Mouse (Mus musculus): Measurements from ENCODE around the gene Sbf1. TPM values are rescaled to one million over a fixed set of nuclear protein-coding genes. Genes with fewer than 3 reads are reported as not detected.

The Sbf1 gene
- polyA plus RNA-seq, 1 experiment from 2014 or later: 30.0 TPM

- Histone ChIP-seq H3K27ac (no peak overlapping the region), H3K27me3 (ENCODE audit: insufficient read depth, low read length) (no peaks in the 10 kb centered on the region), H3K4me2 (ENCODE audit: low read length) (no peak overlapping the region), H3K4me1 (replicated peaks; ENCODE audit: insufficient read depth, low read length) (peaks cover 4% of the 10 kb centered on the region; the same call in 1 of the 2 replicates), H3K4me3 (replicated peaks; ENCODE audit: low read depth, low read length) (no peak overlapping the region), H3K9ac (ENCODE audit: low read depth, low read length) (peak overlapping the region; percentile 42; the same call in 1 of the 2 replicates), H3K36me3 (ENCODE audit: insufficient read depth, low read length) (no peaks in the 10 kb centered on the region), H3K9me3 (replicated peaks; ENCODE audit: low read length) (no peaks in the 10 kb centered on the region)
- DNase-seq (ENCODE audit: low spot score): no peak
- TF ChIP-seq CTCF (IDR thresholded peaks at IDR 0.05; ENCODE audit: low read depth): no peak
- 88% methylated on average over 4 of the region's 4 CpGs for WGBS
- ATAC-seq (replicated peaks; ENCODE audit: low FRiP score, low read depth): no peak
These were observed 8.5 kb upstream of the Sbf1 start for GRCm38 (mm10) chr15:89323656-89324055.

DNA sequence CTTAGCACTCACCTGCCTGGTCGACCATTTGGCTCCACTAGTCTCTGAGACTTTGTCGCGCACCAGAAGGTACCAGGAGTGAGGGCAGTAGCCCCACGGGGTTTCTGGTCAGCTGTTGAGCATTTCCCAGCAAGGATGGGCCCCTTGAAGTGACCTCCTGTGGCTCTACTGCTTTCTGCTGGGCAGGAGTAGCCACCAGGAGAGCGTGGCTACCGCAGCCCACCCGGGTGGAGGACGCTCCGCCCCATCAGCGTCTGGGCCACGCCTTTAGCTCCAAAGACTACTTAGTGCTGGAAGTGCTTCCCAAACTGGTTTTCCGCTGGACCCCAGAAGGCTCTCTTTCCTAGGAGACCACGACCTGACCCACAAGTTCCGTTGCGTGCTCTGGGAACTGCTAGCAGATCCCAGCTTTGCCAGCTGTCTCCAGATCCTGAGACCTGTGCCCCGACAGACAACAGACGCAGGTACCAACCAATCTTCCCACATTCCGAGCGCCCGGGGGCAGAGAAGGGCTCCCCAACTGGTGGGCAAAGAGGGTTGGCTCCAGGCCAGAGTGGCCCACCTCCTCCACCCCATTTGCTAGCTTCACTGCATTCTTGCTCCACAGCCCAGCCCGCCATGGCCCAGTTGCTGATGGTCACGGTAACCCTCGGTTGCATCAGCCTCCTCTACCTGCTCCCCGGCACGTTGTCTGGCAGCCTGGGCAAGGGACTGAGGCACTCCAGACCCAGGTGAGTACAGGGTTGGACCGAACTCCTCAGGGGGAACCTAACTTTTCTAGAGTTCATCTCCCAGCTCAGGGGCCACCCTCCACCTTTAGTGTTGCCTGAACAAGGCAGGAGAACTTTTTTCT lies 7.8 kb upstream of the Sbf1 start, which contains the start of gene Adm2:
TSS of gene Adm2 (plus strand) at position 51 of the 853 bp plus-strand sequence.
- H3K4me2 ChIP-seq (ENCODE audit: low read length): peak within 1 kb of the TSS; percentile 54
- peak within 1 kb of the TSS; percentile 23 for H3K4me3 ChIP-seq (replicated peaks; ENCODE audit: low read depth, low read length)
- ATAC-seq (replicated peaks; ENCODE audit: low FRiP score, low read depth) (0 out of 2 replicates have a peak, but pooled peaks have one; percentile 22), DNase-seq (ENCODE audit: low spot score) (peak; percentile 17)
- no peaks in the 10 kb centered on the region for H3K9me3 ChIP-seq (replicated peaks; ENCODE audit: low read length)
- WGBS: 6% methylated on average over 26 of the region's 26 CpGs
- no peak within 1 kb of the TSS for H3K27ac ChIP-seq
- H3K27me3 ChIP-seq (ENCODE audit: insufficient read depth, low read length): no peaks in the 10 kb centered on the region
- no peaks in the 10 kb centered on the region for H3K36me3 ChIP-seq (ENCODE audit: insufficient read depth, low read length)
- TF ChIP-seq CTCF (IDR thresholded peaks at IDR 0.05; ENCODE audit: low read depth): no peak
- peaks cover 4% of the 10 kb centered on the region; the same call in 1 of the 2 replicates for H3K4me1 ChIP-seq (replicated peaks; ENCODE audit: insufficient read depth, low read length)
- peak within 1 kb of the TSS; percentile 42 for H3K9ac ChIP-seq (ENCODE audit: low read depth, low read length)

GRCm38 (mm10) chr15:89321264-89321663 lies 6.2 kb upstream of the Sbf1 start:
- WGBS: 83% methylated on average over 8 of the region's 8 CpGs
- TF ChIP-seq CTCF (IDR thresholded peaks at IDR 0.05; ENCODE audit: low read depth): no peak
- H3K4me1 ChIP-seq (replicated peaks; ENCODE audit: insufficient read depth, low read length): peaks cover 4% of the 10 kb centered on the region; the same call in 1 of the 2 replicates
- H3K4me3 ChIP-seq (replicated peaks; ENCODE audit: low read depth, low read length): no peak overlapping the region
- H3K27me3 ChIP-seq (ENCODE audit: insufficient read depth, low read length): no peaks in the 10 kb centered on the region
- DNase-seq (ENCODE audit: low spot score) (no peak), ATAC-seq (replicated peaks; ENCODE audit: low FRiP score, low read depth) (no peak)
- H3K27ac ChIP-seq: no peak overlapping the region
- no peak overlapping the region for H3K4me2 ChIP-seq (ENCODE audit: low read length)
- H3K9ac ChIP-seq (ENCODE audit: low read depth, low read length): no peak overlapping the region
- no peaks in the 10 kb centered on the region for H3K9me3 ChIP-seq (replicated peaks; ENCODE audit: low read length)
- no peaks in the 10 kb centered on the region for H3K36me3 ChIP-seq (ENCODE audit: insufficient read depth, low read length)

DNA sequence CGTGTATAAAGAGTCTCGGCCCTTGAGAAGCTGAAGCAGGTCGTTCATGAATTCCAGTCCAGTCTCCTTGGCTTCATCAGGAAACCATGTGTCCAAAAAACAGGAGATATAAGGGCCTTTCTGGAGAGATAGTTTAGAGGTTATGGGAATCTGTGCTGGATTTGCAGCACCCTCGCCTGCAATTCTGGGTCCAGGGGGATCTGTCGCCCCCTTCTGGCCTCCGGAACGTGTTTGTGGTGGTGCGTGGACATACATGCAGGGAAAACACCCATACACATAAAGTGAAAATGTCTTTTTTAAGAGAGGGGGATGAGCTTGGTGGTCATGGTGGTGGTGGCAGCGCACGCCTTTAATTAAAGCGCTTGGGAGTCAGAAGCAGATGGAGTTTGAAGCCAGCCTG lies 1.0 kb upstream of the Sbf1 start:
- H3K4me2 ChIP-seq (ENCODE audit: low read length): no peak overlapping the region
- H3K4me3 ChIP-seq (replicated peaks; ENCODE audit: low read depth, low read length): no peak overlapping the region
- WGBS: 74% methylated on average over 11 of the region's 11 CpGs
- DNase-seq (ENCODE audit: low spot score) (no peak), ATAC-seq (replicated peaks; ENCODE audit: low FRiP score, low read depth) (no peak)
- no peaks in the 10 kb centered on the region for H3K9me3 ChIP-seq (replicated peaks; ENCODE audit: low read length)
- TF ChIP-seq CTCF (IDR thresholded peaks at IDR 0.05; ENCODE audit: low read depth): peak; percentile 44
- no peaks in the 10 kb centered on the region for H3K36me3 ChIP-seq (ENCODE audit: insufficient read depth, low read length)
- peaks cover 8% of the 10 kb centered on the region for H3K4me1 ChIP-seq (replicated peaks; ENCODE audit: insufficient read depth, low read length)
- no peak overlapping the region for H3K9ac ChIP-seq (ENCODE audit: low read depth, low read length)
- no peaks in the 10 kb centered on the region for H3K27me3 ChIP-seq (ENCODE audit: insufficient read depth, low read length)
- H3K27ac ChIP-seq: no peak overlapping the region

- peak overlapping the region; percentile 90 for H3K9ac ChIP-seq (ENCODE audit: low read depth, low read length)
- peak; percentile 38 for ATAC-seq (replicated peaks; ENCODE audit: low FRiP score, low read depth)
- peaks cover 8% of the 10 kb centered on the region for H3K4me1 ChIP-seq (replicated peaks; ENCODE audit: insufficient read depth, low read length)
- H3K27ac ChIP-seq: peak overlapping the region; percentile 48; the same call in 1 of the 2 replicates
- no peaks in the 10 kb centered on the region for H3K27me3 ChIP-seq (ENCODE audit: insufficient read depth, low read length)
- no peaks in the 10 kb centered on the region for H3K36me3 ChIP-seq (ENCODE audit: insufficient read depth, low read length)
- peak overlapping the region; percentile 87 for H3K4me2 ChIP-seq (ENCODE audit: low read length)
- under 1% methylated on average over 56 of the region's 58 CpGs for WGBS
- H3K9me3 ChIP-seq (replicated peaks; ENCODE audit: low read length): no peaks in the 10 kb centered on the region
- peak; percentile 42; the same call in 1 of the 2 replicates for TF ChIP-seq CTCF (IDR thresholded peaks at IDR 0.05; ENCODE audit: low read depth)
- peak; percentile 53 for DNase-seq (ENCODE audit: low spot score)
- peak overlapping the region; percentile 93 for H3K4me3 ChIP-seq (replicated peaks; ENCODE audit: low read depth, low read length)
These were observed 461 bp downstream of the Sbf1 start for GRCm38 (mm10) chr15:89314511-89315189.

GRCm38 (mm10) chr15:89314107-89314506 lies 1.0 kb downstream of the Sbf1 start:
- Histone ChIP-seq H3K4me1 (replicated peaks; ENCODE audit: insufficient read depth, low read length) (peaks cover 8% of the 10 kb centered on the region), H3K9me3 (replicated peaks; ENCODE audit: low read length) (no peaks in the 10 kb centered on the region), H3K27me3 (ENCODE audit: insufficient read depth, low read length) (no peaks in the 10 kb centered on the region), H3K4me2 (ENCODE audit: low read length) (peak overlapping the region; percentile 87), H3K36me3 (ENCODE audit: insufficient read depth, low read length) (no peaks in the 10 kb centered on the region), H3K9ac (ENCODE audit: low read depth, low read length) (peak overlapping the region; percentile 90), H3K4me3 (replicated peaks; ENCODE audit: low read depth, low read length) (peak overlapping the region; percentile 93), H3K27ac (no peak overlapping the region)
- no peak for TF ChIP-seq CTCF (IDR thresholded peaks at IDR 0.05; ENCODE audit: low read depth)
- WGBS: 32% methylated on average over 3 of the region's 3 CpGs
- DNase-seq (ENCODE audit: low spot score) (no peak), ATAC-seq (replicated peaks; ENCODE audit: low FRiP score, low read depth) (no peak)

Measured in kidney, postnatal 0 days (tissue).